Mouse (Mus musculus) adrenal gland, adult 18-20 months (tissue): Measurements from ENCODE around the gene Lhx9. TPM values are rescaled to one million over a fixed set of nuclear protein-coding genes. Genes with fewer than 3 reads are reported as not detected.

ENCODE experiments used
- DNase-seq, 2 experiments: peaks; one replicate each; pipeline ENCODE4 v3.0.0; 2021 to 2022; ENCODE audit warnings: low spot score in 2 of 2
- long read RNA-seq, 2 experiments: library from polyadenylated mRNA; stranded (forward); transcript quantifications; one replicate each; pipeline ENCODE4 v2.0.0; 2021
- total RNA-seq, 2 experiments: library from RNA; stranded (reverse); gene quantifications; 1 replicate in 1 of 2; 2 replicates in 1 of 2; pipeline ENCODE4 v1.2.3; 2021

Gene Lhx9
- total RNA-seq = not detected
- long read RNA-seq, experiment 1 = 0 reads
- long read RNA-seq, experiment 2 = 0 reads

- no peak for DNase-seq
These were observed at the start of gene Lhx9 for GRCm38 (mm10) chr1:138848511-138849109. Gene Lhx9 (minus strand): TSS chr1:138848577.

- no peak for DNase-seq
These were observed 47.7 kb upstream of the Lhx9 start for GRCm38 (mm10) chr1:138896088-138896487.

- no peak for DNase-seq
These were observed 29.3 kb upstream of the Lhx9 start for GRCm38 (mm10) chr1:138877470-138878254.

- no peak for DNase-seq
These were observed 28.1 kb upstream of the Lhx9 start for GRCm38 (mm10) chr1:138876371-138877045.

- DNase-seq = peak; percentile 82 to 83
These were observed 7.9 kb upstream of the Lhx9 start, which contains the start of gene 2310009B15Rik for GRCm38 (mm10) chr1:138856101-138856950. Gene 2310009B15Rik (minus strand): TSS chr1:138856852.

- DNase-seq = no peak
These were observed 2.4 kb upstream of the Lhx9 start for GRCm38 (mm10) chr1:138850823-138851222.

GRCm38 (mm10) chr1:138850161-138850539, 1.8 kb upstream of the Lhx9 start:
- no peak for DNase-seq

GRCm38 (mm10) chr1:138849531-138850160, 1.3 kb upstream of the Lhx9 start:
- DNase-seq = no peak

- no peak for DNase-seq
These were observed 351 bp downstream of the Lhx9 start for GRCm38 (mm10) chr1:138848026-138848425.

- DNase-seq = no peak
These were observed 1.2 kb downstream of the Lhx9 start for GRCm38 (mm10) chr1:138847146-138847545.

GRCm38 (mm10) chr1:138846581-138846980, 1.8 kb downstream of the Lhx9 start:
- DNase-seq = no peak

- DNase-seq = no peak
These were observed 2.2 kb downstream of the Lhx9 start for GRCm38 (mm10) chr1:138846131-138846530.

- DNase-seq = no peak
These were observed 2.9 kb downstream of the Lhx9 start for GRCm38 (mm10) chr1:138845481-138845880.

GRCm38 (mm10) chr1:138844166-138844565, 4.2 kb downstream of the Lhx9 start:
- no peak for DNase-seq

GRCm38 (mm10) chr1:138843361-138844091, 4.9 kb downstream of the Lhx9 start:
- no peak for DNase-seq

GRCm38 (mm10) chr1:138842756-138843155, 5.6 kb downstream of the Lhx9 start:
- DNase-seq = no peak

- DNase-seq = no peak
These were observed 6.1 kb downstream of the Lhx9 start for GRCm38 (mm10) chr1:138842315-138842714.

- DNase-seq = peak in 1 of 2 experiments; percentile 29
These were observed 6.9 kb downstream of the Lhx9 start for GRCm38 (mm10) chr1:138841306-138842095.
